Mouse (Mus musculus): ENCODE measurements at regions not wholly inside any gene's neighbourhood (a gene's known extent, or its start where the extent isn't known, plus 50 kb on each side); places are given as distances from the start of the nearest gene placed in this dataset.

GRCm38 (mm10) chr15:96881519-96882170 is 174.1 kb downstream of the Slc38a4 start:
- in situ Hi-C loops (cut with MboI; ENCODE audit: unreplicated experiment in 2 of 2), result no loop called here

- in situ Hi-C loops (cut with MboI; ENCODE audit: unreplicated experiment in 2 of 2), result no loop called here
Measured at GRCm38 (mm10) chr15:96880066-96880465, 175.7 kb downstream of the Slc38a4 start.

GRCm38 (mm10) chr15:96878796-96879195 is 177.0 kb downstream of the Slc38a4 start:
- in situ Hi-C loops (cut with MboI; ENCODE audit: unreplicated experiment in 2 of 2), result no loop called here

GRCm38 (mm10) chr15:96877931-96878330 is 177.8 kb downstream of the Slc38a4 start:
- in situ Hi-C loops (cut with MboI; ENCODE audit: unreplicated experiment in 2 of 2), result no loop called here

GRCm38 (mm10) chr15:96877271-96877670 is 177.7 kb upstream of the Slc38a2 start:
- in situ Hi-C loops (cut with MboI; ENCODE audit: unreplicated experiment in 2 of 2), result no loop called here

GRCm38 (mm10) chr15:96874145-96874544 is 174.6 kb upstream of the Slc38a2 start:
- in situ Hi-C loops (cut with MboI; ENCODE audit: unreplicated experiment in 2 of 2), result no loop called here

- in situ Hi-C loops (cut with MboI; ENCODE audit: unreplicated experiment in 2 of 2), result no loop called here
Measured at GRCm38 (mm10) chr15:96873562-96873961, 174.0 kb upstream of the Slc38a2 start.

GRCm38 (mm10) chr15:96873126-96873525 is 173.6 kb upstream of the Slc38a2 start:
- in situ Hi-C loops (cut with MboI; ENCODE audit: unreplicated experiment in 2 of 2), result no loop called here

GRCm38 (mm10) chr15:96867701-96868100 is 168.2 kb upstream of the Slc38a2 start:
- in situ Hi-C loops (cut with MboI; ENCODE audit: unreplicated experiment in 2 of 2), result no loop called here

GRCm38 (mm10) chr15:96865932-96866331 is 166.4 kb upstream of the Slc38a2 start:
- in situ Hi-C loops (cut with MboI; ENCODE audit: unreplicated experiment in 2 of 2), result no loop called here

GRCm38 (mm10) chr15:96857709-96858108 is 158.2 kb upstream of the Slc38a2 start:
- in situ Hi-C loops (cut with MboI; ENCODE audit: unreplicated experiment in 2 of 2), result no loop called here

- in situ Hi-C loops (cut with MboI; ENCODE audit: unreplicated experiment in 2 of 2), result no loop called here
Measured at GRCm38 (mm10) chr15:96851970-96852768, 152.6 kb upstream of the Slc38a2 start.

GRCm38 (mm10) chr15:96848150-96848549 is 148.6 kb upstream of the Slc38a2 start:
- in situ Hi-C loops (cut with MboI; ENCODE audit: unreplicated experiment in 2 of 2), result no loop called here

GRCm38 (mm10) chr15:96845221-96845620 is 145.7 kb upstream of the Slc38a2 start:
- in situ Hi-C loops (cut with MboI; ENCODE audit: unreplicated experiment in 2 of 2), result no loop called here

GRCm38 (mm10) chr15:96844290-96844689 is 144.8 kb upstream of the Slc38a2 start:
- in situ Hi-C loops (cut with MboI; ENCODE audit: unreplicated experiment in 2 of 2), result no loop called here

- in situ Hi-C loops (cut with MboI; ENCODE audit: unreplicated experiment in 2 of 2), result no loop called here
Measured at GRCm38 (mm10) chr15:96843589-96843988, 144.1 kb upstream of the Slc38a2 start.

- in situ Hi-C loops (cut with MboI; ENCODE audit: unreplicated experiment in 2 of 2), result no loop called here
Measured at GRCm38 (mm10) chr15:96842881-96843280, 143.4 kb upstream of the Slc38a2 start.

- in situ Hi-C loops (cut with MboI; ENCODE audit: unreplicated experiment in 2 of 2), result no loop called here
Measured at GRCm38 (mm10) chr15:96836670-96837069, 137.1 kb upstream of the Slc38a2 start.

GRCm38 (mm10) chr15:96834862-96835261 is 135.3 kb upstream of the Slc38a2 start:
- in situ Hi-C loops (cut with MboI; ENCODE audit: unreplicated experiment in 2 of 2), result no loop called here

- in situ Hi-C loops (cut with MboI; ENCODE audit: unreplicated experiment in 2 of 2), result no loop called here
Measured at GRCm38 (mm10) chr15:96834162-96834843, 134.8 kb upstream of the Slc38a2 start.

- in situ Hi-C loops (cut with MboI; ENCODE audit: unreplicated experiment in 2 of 2), result no loop called here
Measured at GRCm38 (mm10) chr15:96832389-96832788, 132.9 kb upstream of the Slc38a2 start.
